Mouse (Mus musculus) kidney, embryonic 16.5 days (tissue): ENCODE data around the gene Ovca2. TPM values are rescaled to one million over a fixed set of nuclear protein-coding genes. Genes with fewer than 3 reads are reported as not detected.

Source experiments
- ATAC-seq: fragments of 200-750 bp; cut with Nextera tagmentation; 2 replicates; pipeline ENCODE4 v1.8.0; 2017; ENCODE audit warnings: moderate TSS enrichment; ENCODE audit not compliant: low FRiP score, low TSS enrichment
- H3K27ac ChIP-seq: fragments of 300-500 bp; sonication (generic); 2 replicates; pipeline ENCODE4 v1.5.1; 2014; ENCODE audit warnings: low read length
- H3K27me3 ChIP-seq: fragments of 300-500 bp; sonication (generic); 2 replicates; pipeline ENCODE4 v1.6.1; 2014; ENCODE audit warnings: low read length, control low read depth, mixed read lengths; ENCODE audit not compliant: insufficient read depth
- H3K36me3 ChIP-seq: fragments of 300-500 bp; sonication (generic); 2 replicates; pipeline ENCODE4 v1.6.1; 2014; ENCODE audit warnings: low read length, control low read depth, mixed read lengths; ENCODE audit not compliant: insufficient read depth
- H3K4me1 ChIP-seq: fragments of 300-500 bp; sonication (generic); 2 replicates; pipeline ENCODE4 v1.6.1; 2014; ENCODE audit warnings: low read length, control low read depth, mixed read lengths; ENCODE audit not compliant: insufficient read depth
- H3K4me2 ChIP-seq: fragments of 300-500 bp; sonication (generic); replicated peaks from 2 replicates; pipeline ENCODE4 v1.6.1; 2014; ENCODE audit warnings: low read depth, low read length
- H3K4me3 ChIP-seq: fragments of 300-500 bp; sonication (generic); 2 replicates; pipeline ENCODE4 v1.5.1; 2014; ENCODE audit warnings: mild to moderate bottlenecking, low read length
- H3K9ac ChIP-seq: fragments of 300-500 bp; sonication (generic); replicated peaks from 2 replicates; pipeline ENCODE4 v1.6.1; 2014; ENCODE audit warnings: low read length
- H3K9me3 ChIP-seq: fragments of 300-500 bp; sonication (generic); 2 replicates; pipeline ENCODE4 v1.6.1; 2016; ENCODE audit warnings: low read length, control low read depth
- WGBS: fragments of 180-500 bp; shearing (Covaris S2); extraction: QIAGEN DNeasy Blood & Tissue Kit; methylation state at CpG from one replicate; pipeline ENCODE4 v1.1.7; 2014; 5-methylcytosine and 5-hydroxymethylcytosine counted together
- polyA plus RNA-seq: library from polyadenylated mRNA; unstranded; fragments of >200 nt; fragmentation: Nextera tagmentation; extraction: Ambion mirVana; gene quantifications from 2 replicates; pipeline ENCODE4 v1.2.1, GENCODE M21; 2015

The Ovca2 gene
- polyA plus RNA-seq, 1 experiment from 2014 or later: 26.9 TPM

- peak overlapping the region; percentile 92 for H3K27ac ChIP-seq
- peaks cover 59% of the 10 kb centered on the region for H3K27me3 ChIP-seq
- H3K36me3 ChIP-seq: peaks cover 26% of the 10 kb centered on the region
- peak overlapping the region; percentile 90 for H3K4me2 ChIP-seq
- peak overlapping the region; percentile 76 for H3K4me3 ChIP-seq
- ATAC-seq: no peak
- H3K9me3 ChIP-seq: no peaks in the 10 kb centered on the region
- peak overlapping the region; percentile 77 for H3K9ac ChIP-seq
- peaks cover 62% of the 10 kb centered on the region for H3K4me1 ChIP-seq
- WGBS: 9% methylated on average over 55 of the region's 55 CpGs
Observed at GRCm38 (mm10) chr11:75166193-75166842, 12.3 kb downstream of the Ovca2 start.

- H3K9ac ChIP-seq: peak overlapping the region; percentile 77
- H3K27ac ChIP-seq: peak overlapping the region; percentile 92
- H3K27me3 ChIP-seq: peaks cover 52% of the 10 kb centered on the region
- ATAC-seq: no peak
- H3K4me2 ChIP-seq: peak overlapping the region; percentile 90
- H3K9me3 ChIP-seq: no peaks in the 10 kb centered on the region
- H3K36me3 ChIP-seq: peaks cover 28% of the 10 kb centered on the region
- WGBS: 9% methylated on average over 54 of the region's 54 CpGs
- peak overlapping the region; percentile 76 for H3K4me3 ChIP-seq
- peaks cover 58% of the 10 kb centered on the region for H3K4me1 ChIP-seq
Observed at GRCm38 (mm10) chr11:75165441-75166192, 13.0 kb downstream of the Ovca2 start.

- WGBS: 13% methylated on average over 15 of the region's 15 CpGs
- peaks cover 34% of the 10 kb centered on the region for H3K36me3 ChIP-seq
- H3K4me1 ChIP-seq: peaks cover 54% of the 10 kb centered on the region
- H3K27me3 ChIP-seq: peaks cover 46% of the 10 kb centered on the region
- H3K4me3 ChIP-seq: peak overlapping the region; percentile 76
- H3K9ac ChIP-seq: peak overlapping the region; percentile 77
- no peaks in the 10 kb centered on the region for H3K9me3 ChIP-seq
- H3K4me2 ChIP-seq: peak overlapping the region; percentile 90
- peak overlapping the region; percentile 92 for H3K27ac ChIP-seq
- ATAC-seq: no peak
Observed at GRCm38 (mm10) chr11:75164750-75165149, 13.9 kb downstream of the Ovca2 start.

GRCm38 (mm10) chr11:75164051-75164450, 14.6 kb downstream of the Ovca2 start:
- Histone ChIP-seq H3K4me2 (peak overlapping the region; percentile 90), H3K9me3 (no peaks in the 10 kb centered on the region), H3K4me1 (peaks cover 49% of the 10 kb centered on the region), H3K27me3 (peaks cover 39% of the 10 kb centered on the region), H3K4me3 (peak overlapping the region; percentile 76), H3K36me3 (peaks cover 40% of the 10 kb centered on the region), H3K9ac (peak overlapping the region; percentile 77), H3K27ac (peak overlapping the region; percentile 92)
- 54% methylated on average over 2 of the region's 2 CpGs for WGBS
- no peak for ATAC-seq

- peak overlapping the region; percentile 53 for H3K9ac ChIP-seq
- WGBS: 63% methylated on average over 6 of the region's 6 CpGs
- no peak for ATAC-seq
- peak overlapping the region; percentile 92 for H3K27ac ChIP-seq
- peaks cover 33% of the 10 kb centered on the region for H3K27me3 ChIP-seq
- H3K36me3 ChIP-seq: peaks cover 40% of the 10 kb centered on the region
- peak overlapping the region; percentile 90 for H3K4me2 ChIP-seq
- no peaks in the 10 kb centered on the region for H3K9me3 ChIP-seq
- peaks cover 49% of the 10 kb centered on the region for H3K4me1 ChIP-seq
- H3K4me3 ChIP-seq: peak overlapping the region; percentile 76
Observed at GRCm38 (mm10) chr11:75163379-75163778, 15.3 kb downstream of the Ovca2 start.

- Histone ChIP-seq H3K27me3 (peaks cover 30% of the 10 kb centered on the region), H3K4me2 (peak overlapping the region; percentile 90), H3K9me3 (no peaks in the 10 kb centered on the region), H3K9ac (0 out of 2 replicates have a peak overlapping the region, but pooled peaks have one; percentile 29), H3K27ac (peak overlapping the region; percentile 92), H3K4me3 (no peak overlapping the region), H3K36me3 (peaks cover 40% of the 10 kb centered on the region), H3K4me1 (peaks cover 50% of the 10 kb centered on the region)
- WGBS: 74% methylated on average over 12 of the region's 12 CpGs
- ATAC-seq: no peak
Observed at GRCm38 (mm10) chr11:75162591-75163080, 16.0 kb downstream of the Ovca2 start.

GRCm38 (mm10) chr11:75161417-75162008, 17.1 kb downstream of the Ovca2 start:
- no peaks in the 10 kb centered on the region for H3K9me3 ChIP-seq
- no peak overlapping the region for H3K4me3 ChIP-seq
- ATAC-seq: no peak
- H3K27me3 ChIP-seq: peaks cover 23% of the 10 kb centered on the region
- H3K36me3 ChIP-seq: peaks cover 40% of the 10 kb centered on the region
- H3K4me2 ChIP-seq: no peak overlapping the region
- H3K27ac ChIP-seq: peak overlapping the region; percentile 79
- WGBS: 63% methylated on average over 4 of the region's 4 CpGs
- H3K9ac ChIP-seq: peak overlapping the region; percentile 30
- H3K4me1 ChIP-seq: peaks cover 49% of the 10 kb centered on the region

GRCm38 (mm10) chr11:75160954-75161353, 17.7 kb downstream of the Ovca2 start:
- H3K9ac ChIP-seq: no peak overlapping the region
- no peak overlapping the region for H3K4me2 ChIP-seq
- H3K36me3 ChIP-seq: peaks cover 37% of the 10 kb centered on the region
- H3K9me3 ChIP-seq: no peaks in the 10 kb centered on the region
- H3K27ac ChIP-seq: peak overlapping the region; percentile 79
- 76% methylated on average over 7 of the region's 7 CpGs for WGBS
- no peak for ATAC-seq
- no peak overlapping the region for H3K4me3 ChIP-seq
- peaks cover 17% of the 10 kb centered on the region for H3K27me3 ChIP-seq
- H3K4me1 ChIP-seq: peaks cover 49% of the 10 kb centered on the region

GRCm38 (mm10) chr11:75159564-75159963, 19.1 kb downstream of the Ovca2 start:
- peaks cover 35% of the 10 kb centered on the region for H3K36me3 ChIP-seq
- ATAC-seq: no peak
- 47% methylated on average over 2 of the region's 2 CpGs for WGBS
- H3K4me1 ChIP-seq: peaks cover 49% of the 10 kb centered on the region
- H3K27ac ChIP-seq: peak overlapping the region; percentile 79; the same call in 1 of the 2 replicates
- no peak overlapping the region for H3K4me3 ChIP-seq
- no peaks in the 10 kb centered on the region for H3K9me3 ChIP-seq
- peaks cover 6% of the 10 kb centered on the region; the same call in 1 of the 2 replicates for H3K27me3 ChIP-seq
- no peak overlapping the region for H3K4me2 ChIP-seq
- no peak overlapping the region for H3K9ac ChIP-seq
